23 mouse cellular contexts compared by ENCODE assay signal in genomic region chr3:81034336-81035102, GRCm38 (mm10). TPM values are rescaled to one million over a fixed set of nuclear protein-coding genes. Genes with fewer than 3 reads are reported as not detected.
DNase-seq lines count a peak whose midpoint lies in the region; TF ChIP-seq lines count a peak whose summit lies in the region.
"Had no signal": no experiment of that assay in that cellular context is flagged by ENCODE, and none has a peak within 500 bp of the region (broad histone marks: within the 10 kb centered on the region; RNA-seq: fewer than 3 reads in every experiment).

No protein-coding gene starts in this region.

- no peak overlapping the region for H3K4me3 ChIP-seq in ES-E14 (ENCODE audit: insufficient read depth in 1 of 2, low read depth in 1 of 2, low read length in 2 of 2, poor library complexity in 1 of 2, severe bottlenecking in 1 of 2)
- H3K4me3 ChIP-seq in myocyte: no peak overlapping the region
- H3K4me3 ChIP-seq: forebrain, embryonic 12.5 days; heart, adult 2 months; layer of hippocampus, adult 2 months; liver, embryonic 13.5 days; neural tube, embryonic 13.5 days had no signal

- H3K79me2 ChIP-seq in myocyte (ENCODE audit: control insufficient read depth, insufficient read depth): peaks cover 31% of the 10 kb centered on the region

- H3K4me1 ChIP-seq in ES-E14 (ENCODE audit: control insufficient read depth in 2 of 2, insufficient read depth in 2 of 2, low read length in 2 of 2, poor library complexity in 1 of 2): peaks cover 2 to 9% of the 10 kb centered on the region in 2 experiments; a peak in 3 of 4 replicates
- H3K4me1 ChIP-seq: liver, embryonic 13.5 days had no signal

- H3K4me2 ChIP-seq in myocyte (ENCODE audit: low read depth): peak overlapping the region; percentile 69
- H3K4me2 ChIP-seq: forebrain, embryonic 12.5 days; liver, embryonic 13.5 days; lung, embryonic 14.5 days; midbrain, embryonic 11.5 days; neural tube, embryonic 13.5 days had no signal

- TF ChIP-seq POLR2A in myocyte (IDR thresholded peaks at IDR 0.05; ENCODE audit: insufficient read length, low read depth): no peak

- H3ac ChIP-seq in myocyte (ENCODE audit: control insufficient read depth, insufficient read length): no peak overlapping the region

- peak; percentile 40 to 72 for DNase-seq in kidney, adult 8-10 months
- no peak for DNase-seq in kidney, postnatal 4 days
- peak; percentile 55 for DNase-seq in ES-E14 (ENCODE audit: low read depth, low spot score)
- peak; percentile 50 for DNase-seq in brain, adult 2 months (ENCODE audit: low read depth, low spot score)
- DNase-seq in spleen, postnatal 14 days (ENCODE audit: low spot score in 2 of 2): no peak
- DNase-seq in lung, postnatal 25 days (ENCODE audit: low spot score): no peak
- DNase-seq: adrenal gland, postnatal 10 days; cerebellum, adult 11 months; cerebellum, postnatal 14 days; gastrocnemius, postnatal 14 days; heart, adult 2 months; heart, postnatal 4 days; left cerebral cortex, postnatal 4 days; liver, embryonic 13.5 days; lung, embryonic 14.5 days; right cerebral cortex, adult 18-20 months; thymus, postnatal 14 days had no signal

- in situ Hi-C loops in ES-E14 (cut with MboI; ENCODE audit: low sequenced_read_pairs in 2 of 2, unreplicated experiment in 2 of 2): no loop called here

- H3K9ac ChIP-seq in ES-E14 (ENCODE audit: insufficient read depth, low read depth, low read length, poor library complexity, severe bottlenecking): no peak overlapping the region; the same call in 1 of the 2 replicates
- H3K9ac ChIP-seq: forebrain, embryonic 12.5 days; liver, embryonic 13.5 days; lung, embryonic 14.5 days; neural tube, embryonic 13.5 days had no signal

- H3K36me3 ChIP-seq in ES-E14 (ENCODE audit: control insufficient read depth, insufficient read depth, low read length, poor library complexity, severe bottlenecking) (no peaks in the 10 kb centered on the region), myocyte (ENCODE audit: control insufficient read depth, insufficient read depth) (no peaks in the 10 kb centered on the region)
- H3K36me3 ChIP-seq: forebrain, embryonic 12.5 days; liver, embryonic 13.5 days; neural tube, embryonic 13.5 days had no signal

- H3K9me3 ChIP-seq in ES-E14 (ENCODE audit: control insufficient read depth, insufficient read depth, low read depth, low read length): no peaks in the 10 kb centered on the region
- H3K9me3 ChIP-seq: forebrain, embryonic 12.5 days; liver, embryonic 13.5 days; neural tube, embryonic 13.5 days had no signal

- no peaks in the 10 kb centered on the region for H3K27me3 ChIP-seq in myocyte (ENCODE audit: control insufficient read depth, insufficient read depth, insufficient read length)
- H3K27me3 ChIP-seq: forebrain, embryonic 12.5 days; neural tube, embryonic 13.5 days had no signal

- peak overlapping the region; percentile 62; the same call in 1 of the 2 replicates for H3K27ac ChIP-seq in ES-E14 (ENCODE audit: insufficient read depth, low read depth, low read length, poor library complexity, severe bottlenecking)
- H3K27ac ChIP-seq: forebrain, embryonic 12.5 days; heart, adult 2 months; layer of hippocampus, adult 2 months; liver, embryonic 13.5 days; macrophage; neural tube, embryonic 13.5 days had no signal

TF ChIP-seq in ES-E14, 5 proteins besides CTCF, POLR2A, EP300 and RAD21:
- no peak for TF ChIP-seq CHD2 (IDR thresholded peaks at IDR 0.05; ENCODE audit: low read depth, low read length)
- peak; percentile 85 for TF ChIP-seq MAFK (IDR thresholded peaks at IDR 0.05; ENCODE audit: insufficient read depth, low read depth, low read length)
TF ChIP-seq in ES-E14: peak in this region for 1.

TF ChIP-seq in myocyte, 11 proteins besides CTCF, POLR2A, EP300 and RAD21:
- TF ChIP-seq TCF12 (IDR thresholded peaks at IDR 0.05; ENCODE audit: insufficient read depth, poor library complexity, severe bottlenecking) (no peak), MYOD1 (IDR thresholded peaks at IDR 0.05; ENCODE audit: control insufficient read depth in 1 of 3, insufficient read length in 2 of 3, low read depth in 2 of 3) (no peak), SRF (IDR thresholded peaks at IDR 0.05; ENCODE audit: control insufficient read depth, insufficient read length, low read depth) (no peak), CEBPB (IDR thresholded peaks at IDR 0.05; ENCODE audit: insufficient read depth, poor library complexity, severe bottlenecking) (no peak), REST (IDR thresholded peaks at IDR 0.05; ENCODE audit: insufficient read depth, insufficient read length) (no peak), MYOG (IDR thresholded peaks at IDR 0.05; ENCODE audit: control insufficient read depth in 1 of 3, insufficient read depth in 1 of 3, insufficient read length in 2 of 3, low read depth in 2 of 3) (no peak), POLR2AphosphoS2 (IDR thresholded peaks at IDR 0.05; ENCODE audit: insufficient read length, low read depth) (no peak), TCF3 (IDR thresholded peaks at IDR 0.05; ENCODE audit: insufficient read length, low read depth) (no peak), MAX (IDR thresholded peaks at IDR 0.05; ENCODE audit: low read depth) (no peak), E2F4 (IDR thresholded peaks at IDR 0.05; ENCODE audit: insufficient read depth) (no peak), USF1 (IDR thresholded peaks at IDR 0.05; ENCODE audit: low read depth) (no peak)

RNA-seq across cellular contexts. Expression of gene Pdgfc, which starts 1.7 kb away (rescaled TPM):
- total RNA-seq in ES-E14 (2012; rRNA removed): 16.9 and 18.5 TPM in 2 replicates
- polyA plus RNA-seq in myocyte (2012; fragmentation: generic; extraction: Trizol): 23.9 TPM

Comparison
In these comparisons a context has a peak if more than half of its experiments do, and no peak if none do; other contexts are left out.
1. DNase-seq: peak in kidney, adult 8-10 months (2 of 2), ES-E14 (single experiment) and brain, adult 2 months (single experiment); none in kidney, postnatal 4 days (0 of 2), spleen, postnatal 14 days (0 of 2) and lung, postnatal 25 days (single experiment).